Mouse (Mus musculus): ENCODE data around the gene Rbm19.

Gene Rbm19

GRCm38 (mm10) chr5:120165061-120165942 lies 49.0 kb downstream of the Rbm19 start:
- DNase-seq (ENCODE audit: low read depth, low spot score), result no peak

- no peak for DNase-seq (ENCODE audit: low read depth, low spot score)
Observed at GRCm38 (mm10) chr5:120167787-120168325, 51.6 kb downstream of the Rbm19 start.

- DNase-seq (ENCODE audit: low read depth, low spot score), result no peak
Observed at GRCm38 (mm10) chr5:120171865-120172728, 55.8 kb downstream of the Rbm19 start.

DNA sequence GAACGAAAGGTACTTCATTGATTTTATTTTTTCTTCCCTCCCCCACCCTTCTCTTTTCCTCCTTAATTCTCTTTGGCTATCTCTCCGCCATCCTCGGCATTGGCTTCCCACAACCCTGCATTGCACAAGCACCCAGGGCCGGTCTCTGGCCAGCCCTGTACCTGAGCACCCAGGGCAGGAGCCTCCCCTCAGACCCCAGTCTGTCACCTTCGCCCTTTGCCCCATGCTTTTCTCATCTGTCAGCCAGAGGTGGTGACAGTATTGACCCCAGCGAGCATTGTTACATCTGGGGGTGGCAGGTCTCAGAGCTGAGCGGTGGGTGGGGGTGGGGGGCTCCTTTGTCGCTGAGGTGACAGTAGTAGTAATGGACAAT lies 56.5 kb downstream of the Rbm19 start:
- DNase-seq (ENCODE audit: low read depth, low spot score), result no peak

DNA sequence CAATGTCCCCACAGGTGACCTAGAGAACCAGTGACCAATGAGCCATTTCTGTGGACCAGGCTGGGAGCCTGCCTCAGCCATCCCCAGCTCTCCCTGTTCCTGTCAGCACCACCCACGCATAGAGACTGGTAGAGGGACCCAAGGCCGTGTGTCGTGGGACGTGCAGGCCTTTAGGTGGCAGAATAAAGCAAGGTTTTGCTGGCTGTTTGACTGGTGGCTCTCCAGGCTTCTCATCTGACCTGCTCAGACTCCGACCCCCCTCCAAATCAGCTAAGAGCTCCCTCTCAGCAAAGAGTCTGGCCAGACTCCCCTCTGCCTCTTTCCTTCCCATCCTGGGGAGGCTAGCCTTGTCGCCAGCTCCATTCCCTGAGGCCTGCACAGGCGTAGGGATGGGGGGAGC lies 58.1 kb downstream of the Rbm19 start:
- no peak for DNase-seq (ENCODE audit: low read depth, low spot score)

GRCm38 (mm10) chr5:120175217-120175616 lies 59.0 kb downstream of the Rbm19 start:
- DNase-seq (ENCODE audit: low read depth, low spot score), result no peak

GRCm38 (mm10) chr5:120176246-120177065 lies 60.2 kb downstream of the Rbm19 start:
- DNase-seq (ENCODE audit: low read depth, low spot score), result no peak

DNA sequence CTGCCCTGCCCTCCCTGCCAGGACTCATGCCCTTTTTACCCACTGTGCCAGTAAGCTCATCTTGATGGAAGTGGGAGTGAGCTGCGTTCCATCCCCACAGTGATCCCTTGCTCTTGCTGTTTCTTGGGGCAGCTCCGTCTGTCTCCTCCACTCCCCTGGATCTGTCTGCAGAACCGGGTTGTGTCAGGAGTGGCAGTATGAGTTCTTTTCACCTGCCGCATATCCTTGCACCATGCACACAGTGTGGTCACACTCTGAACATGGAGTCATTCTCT lies 60.7 kb downstream of the Rbm19 start:
- no peak for DNase-seq (ENCODE audit: low read depth, low spot score)

- DNase-seq (ENCODE audit: low read depth, low spot score), result no peak
Observed at GRCm38 (mm10) chr5:120180102-120180501, 63.8 kb downstream of the Rbm19 start.

- no peak for DNase-seq (ENCODE audit: low read depth, low spot score)
Observed at GRCm38 (mm10) chr5:120181384-120181783, 65.1 kb downstream of the Rbm19 start.

GRCm38 (mm10) chr5:120183321-120183720 lies 67.1 kb downstream of the Rbm19 start:
- no peak for DNase-seq (ENCODE audit: low read depth, low spot score)

DNA sequence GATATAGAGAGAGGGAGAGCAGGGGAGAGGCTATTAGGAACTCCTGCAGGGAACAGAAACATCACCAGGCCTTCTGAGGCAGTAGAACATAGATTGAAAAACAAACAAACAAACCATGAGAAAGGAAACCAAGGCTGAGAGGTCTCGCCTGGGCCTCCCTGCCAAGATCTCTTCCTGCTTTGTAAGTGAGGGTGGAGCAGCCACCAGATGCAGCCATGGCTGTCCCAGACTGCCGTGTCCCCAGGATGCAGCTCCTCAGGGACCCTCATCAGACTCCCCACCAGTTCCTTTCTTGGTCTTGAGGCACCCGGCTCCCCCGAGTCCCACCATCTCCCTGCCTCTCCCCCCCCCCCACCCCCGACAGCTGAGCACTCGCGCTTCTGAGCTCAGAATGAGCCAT lies 67.5 kb downstream of the Rbm19 start:
- DNase-seq (ENCODE audit: low read depth, low spot score), result no peak

DNA sequence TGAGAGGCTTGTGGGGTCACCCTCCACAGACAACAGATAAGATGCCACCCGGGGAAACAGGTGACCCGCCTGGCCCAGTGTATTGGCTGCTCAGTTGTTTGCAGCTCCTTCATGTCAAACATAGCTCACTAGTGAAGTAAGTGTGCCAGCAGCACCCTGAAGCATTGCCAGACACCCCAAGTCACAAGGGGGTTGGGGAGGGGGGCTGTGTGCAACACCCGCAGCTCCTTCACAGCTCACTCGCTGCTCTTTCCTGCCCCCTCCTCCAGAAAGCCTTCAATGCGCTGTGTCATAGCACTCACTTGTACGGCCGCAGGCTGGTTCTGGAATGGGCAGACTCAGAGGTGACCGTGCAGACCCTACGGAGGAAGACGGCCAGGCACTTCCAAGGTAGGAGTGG lies 69.7 kb downstream of the Rbm19 start:
- DNase-seq (ENCODE audit: low read depth, low spot score), result no peak

GRCm38 (mm10) chr5:120188541-120188940 lies 72.3 kb downstream of the Rbm19 start:
- DNase-seq (ENCODE audit: low read depth, low spot score), result no peak

- DNase-seq (ENCODE audit: low read depth, low spot score), result no peak
Observed at GRCm38 (mm10) chr5:120190001-120190582, 73.8 kb downstream of the Rbm19 start.

DNA sequence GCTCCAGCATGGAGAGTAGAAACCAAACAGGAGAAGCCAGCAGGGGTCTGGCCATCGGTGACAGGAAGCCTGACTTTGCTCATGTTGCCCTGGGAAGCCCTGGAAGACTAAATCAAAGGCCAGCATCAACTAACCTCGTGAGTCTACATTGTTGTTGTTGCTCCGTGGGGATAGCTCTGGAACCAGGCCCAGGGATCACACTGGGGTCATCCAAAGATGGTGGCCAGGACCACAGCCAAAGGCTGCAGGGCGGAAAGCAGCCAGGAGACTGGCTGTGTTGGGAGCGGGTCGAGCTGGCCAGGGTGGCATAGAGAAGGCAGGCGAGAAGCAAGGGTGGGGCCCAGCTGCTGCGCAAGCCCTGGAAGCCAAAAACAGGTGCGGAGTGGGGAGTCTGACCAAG lies 75.4 kb downstream of the Rbm19 start:
- DNase-seq (ENCODE audit: low read depth, low spot score), result no peak

DNA sequence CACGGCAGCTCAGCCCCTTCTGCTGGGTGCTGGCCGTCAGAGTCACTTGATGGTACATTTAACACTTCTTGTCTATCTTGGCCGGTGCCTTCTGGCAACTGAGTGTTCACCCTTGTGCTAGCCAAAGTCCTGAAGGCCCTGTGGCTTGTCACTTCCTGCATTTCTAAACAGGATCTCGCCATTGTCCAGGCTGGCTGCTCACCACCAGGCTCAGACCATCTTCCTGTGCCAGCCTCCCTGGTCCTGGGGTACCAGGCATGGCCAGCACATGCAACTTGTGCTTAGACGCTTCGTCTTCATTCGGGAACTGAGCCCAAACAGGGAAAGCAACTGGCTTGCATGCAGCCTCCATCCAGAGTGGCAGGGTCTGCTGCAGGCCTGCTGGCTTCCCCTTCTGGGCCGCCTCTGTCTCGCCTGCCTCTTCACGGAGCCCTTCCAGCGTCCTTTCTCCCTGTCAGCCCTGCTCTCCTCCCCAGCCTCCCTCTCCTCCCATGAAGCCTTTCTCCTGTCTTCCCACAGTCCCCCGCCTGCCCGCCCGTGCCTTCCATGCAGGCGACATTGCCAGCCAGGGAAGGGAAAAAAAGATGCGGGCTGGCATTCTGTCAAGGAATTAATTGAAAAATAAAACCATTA lies 78.2 kb downstream of the Rbm19 start:
- DNase-seq (ENCODE audit: low read depth, low spot score), result no peak

GRCm38 (mm10) chr5:120194948-120195347 lies 78.7 kb downstream of the Rbm19 start:
- DNase-seq (ENCODE audit: low read depth, low spot score), result no peak

- no peak for DNase-seq (ENCODE audit: low read depth, low spot score)
Observed at GRCm38 (mm10) chr5:120196879-120197278, 80.6 kb downstream of the Rbm19 start.

GRCm38 (mm10) chr5:120197813-120198387 lies 81.6 kb downstream of the Rbm19 start:
- no peak for DNase-seq (ENCODE audit: low read depth, low spot score)

DNA sequence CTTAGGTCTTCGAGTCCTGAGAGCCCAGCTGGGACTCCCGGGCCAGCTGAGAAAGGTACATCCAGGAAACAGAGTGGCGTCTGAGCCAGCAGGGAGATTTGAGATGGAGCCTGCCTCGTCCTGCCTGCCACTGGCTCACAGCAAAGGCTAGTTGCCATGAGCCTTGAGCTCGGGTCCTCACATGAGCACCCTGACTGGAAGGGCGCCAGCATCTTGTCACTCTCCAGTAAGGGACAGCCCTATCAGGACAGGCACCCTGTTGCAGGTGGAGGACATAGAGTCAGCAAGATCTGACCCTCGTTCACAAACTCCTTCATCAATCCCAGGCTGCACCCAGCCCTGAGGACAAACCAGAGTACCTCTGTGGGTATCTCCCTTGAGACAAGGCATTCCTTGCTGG lies 83.6 kb downstream of the Rbm19 start:
- no peak for DNase-seq (ENCODE audit: low read depth, low spot score)

All from CD4-positive, CD25-positive, alpha-beta regulatory T cell, adult 2 months (primary cell).